Mouse (Mus musculus) lung, adult 2 months (tissue): ENCODE measurements around the gene Cldn19. TPM values are rescaled to one million over a fixed set of nuclear protein-coding genes. Genes with fewer than 3 reads are reported as not detected.

ENCODE experiments used
- DNase-seq: peaks from one replicate; pipeline ENCODE4 v3.0.0; 2022
- H3K4me1 ChIP-seq: fragments of 200-500 bp; 2 replicates; pipeline ENCODE4 v1.6.1; 2011; ENCODE audit warnings: low read length; ENCODE audit not compliant: control insufficient read depth, insufficient read depth
- H3K4me3 ChIP-seq: fragments of 200-500 bp; replicated peaks from 2 replicates; pipeline ENCODE3; 2011; ENCODE audit warnings: low read depth, mild to moderate bottlenecking, control low read depth, low read length; ENCODE audit errors: extremely low read depth
- CTCF ChIP-seq: fragments of 200-500 bp; IDR thresholded peaks from 2 replicates; pipeline ENCODE4 v1.5.1; 2011; ENCODE audit warnings: mild to moderate bottlenecking, low read length, control low read depth; ENCODE audit not compliant: insufficient read depth
- POLR2A ChIP-seq: fragments of 200-500 bp; IDR thresholded peaks from 2 replicates; pipeline ENCODE4 v1.6.1; 2011; ENCODE audit warnings: low read depth, mild to moderate bottlenecking, control low read depth, low read length, borderline replicate concordance; ENCODE audit errors: extremely low read depth
- WGBS: fragments of 180-500 bp; shearing (Covaris S2); methylation state at CpG from one replicate; pipeline ENCODE4 v1.1.7; 2018; 5-methylcytosine and 5-hydroxymethylcytosine counted together
- polyA plus RNA-seq: library from polyadenylated mRNA; depleted of rRNA; stranded (reverse); fragments of >200 nt; gene quantifications from 2 replicates; pipeline ENCODE4 v1.2.3, GENCODE M21; 2012; rRNA removed

Cldn19 gene
- 1.2 TPM in 2 replicates for polyA plus RNA-seq

DNA sequence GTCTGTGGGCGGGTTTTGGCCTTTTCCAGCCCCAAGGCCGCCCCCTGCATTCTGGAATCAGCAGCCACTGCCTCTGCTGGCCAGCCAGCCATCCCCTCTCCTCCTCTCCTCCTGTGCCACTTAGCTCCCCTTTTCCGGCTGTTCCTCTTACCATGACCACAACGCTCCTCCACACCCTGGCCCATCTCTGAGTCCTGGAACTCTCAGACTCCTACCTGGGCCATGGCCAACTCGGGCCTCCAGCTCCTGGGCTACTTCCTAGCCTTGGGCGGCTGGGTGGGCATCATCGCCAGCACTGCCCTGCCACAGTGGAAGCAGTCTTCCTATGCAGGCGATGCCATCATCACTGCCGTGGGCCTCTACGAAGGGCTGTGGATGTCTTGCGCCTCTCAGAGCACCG is at the start of gene Cldn19:
TSS of gene Cldn19 (plus strand) at position 64 of the 400 bp plus-strand sequence.
- TF ChIP-seq POLR2A: no peak
- TF ChIP-seq CTCF: no peak
- no peak for DNase-seq
- H3K4me1 ChIP-seq: 0 out of 2 replicates have a peak, but pooled peaks cover 2% of the 10 kb centered on the region
- WGBS: 89% methylated on average over 12 of the region's 12 CpGs
- no peak within 1 kb of the TSS for H3K4me3 ChIP-seq

DNA sequence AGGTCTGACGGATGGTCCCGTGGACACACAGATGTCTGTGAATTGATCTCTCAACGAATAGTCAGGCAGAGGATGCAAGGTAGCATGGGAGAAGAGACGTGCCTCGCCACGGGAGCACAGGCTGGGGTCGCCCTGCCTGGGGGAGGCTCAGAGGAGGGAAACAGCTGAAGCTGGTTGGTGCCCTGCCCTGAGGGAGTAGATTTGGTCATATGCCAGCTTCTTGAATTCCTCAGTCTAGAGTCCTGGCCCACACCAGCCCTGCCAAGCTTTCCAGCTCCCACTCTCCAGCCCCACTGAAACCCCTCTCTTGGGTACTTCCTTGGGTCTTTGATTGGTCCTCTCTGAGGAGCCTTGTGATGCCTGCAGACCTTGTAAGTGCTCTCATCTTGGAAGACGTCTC is 38.5 kb upstream of the Cldn19 start:
- no peak for DNase-seq
- TF ChIP-seq POLR2A (no peak), CTCF (no peak)
- Histone ChIP-seq H3K4me3 (no peak overlapping the region), H3K4me1 (no peaks in the 10 kb centered on the region)
- 52% methylated on average over 8 of the region's 8 CpGs for WGBS

DNA sequence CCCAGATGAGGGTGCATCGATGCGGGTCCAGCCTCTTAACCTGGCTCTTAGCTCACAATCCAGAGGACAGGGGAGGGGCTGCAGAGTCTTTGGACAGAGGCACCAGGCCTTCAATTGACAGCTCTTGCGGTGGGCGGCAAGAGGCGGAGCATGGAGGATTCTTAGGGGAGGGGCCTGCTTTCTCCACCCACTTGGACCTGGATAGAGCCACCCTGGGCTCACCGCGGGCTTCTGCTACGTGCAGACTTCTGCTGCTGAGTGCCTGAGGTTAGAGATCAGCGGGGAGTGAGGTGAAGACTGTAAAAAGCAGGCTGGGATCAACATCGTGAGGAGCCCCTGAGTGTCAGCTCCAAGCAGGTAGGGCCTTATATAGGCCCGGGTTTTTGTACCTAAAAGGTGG is 37.0 kb upstream of the Cldn19 start, which contains the start of gene Tmem269:
TSS of gene Tmem269 (minus strand) at position 49 of the 400 bp plus-strand sequence.
- TF ChIP-seq POLR2A (no peak), CTCF (no peak)
- DNase-seq: no peak
- Histone ChIP-seq H3K4me3 (no peak within 1 kb of the TSS), H3K4me1 (no peaks in the 10 kb centered on the region)
- 20% methylated on average over 11 of the region's 11 CpGs for WGBS

DNA sequence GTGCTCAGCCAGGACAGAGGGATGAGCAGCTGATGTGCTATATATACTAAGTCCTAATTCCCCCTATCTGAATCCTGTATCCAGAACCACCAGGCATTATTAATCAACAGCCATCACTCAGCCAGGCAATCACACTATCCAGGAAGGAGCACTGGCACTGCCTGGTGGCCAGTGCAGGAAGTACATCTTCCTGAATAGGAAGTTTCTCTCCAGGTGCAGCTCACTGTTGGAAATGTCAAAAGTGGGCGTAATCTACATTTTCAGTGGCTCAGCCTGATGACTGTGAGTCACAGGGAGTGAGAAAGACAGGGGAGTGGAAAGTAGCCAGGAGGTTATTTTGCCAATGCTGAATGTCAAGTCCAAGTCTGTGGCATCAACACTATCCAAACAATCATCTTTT is 31.5 kb upstream of the Cldn19 start:
- WGBS: 80% methylated on average over 1 of the region's 1 CpGs
- TF ChIP-seq CTCF (peak; percentile 83), POLR2A (no peak)
- peak; percentile 36 for DNase-seq
- H3K4me3 ChIP-seq: no peak overlapping the region
- no peaks in the 10 kb centered on the region for H3K4me1 ChIP-seq

DNA sequence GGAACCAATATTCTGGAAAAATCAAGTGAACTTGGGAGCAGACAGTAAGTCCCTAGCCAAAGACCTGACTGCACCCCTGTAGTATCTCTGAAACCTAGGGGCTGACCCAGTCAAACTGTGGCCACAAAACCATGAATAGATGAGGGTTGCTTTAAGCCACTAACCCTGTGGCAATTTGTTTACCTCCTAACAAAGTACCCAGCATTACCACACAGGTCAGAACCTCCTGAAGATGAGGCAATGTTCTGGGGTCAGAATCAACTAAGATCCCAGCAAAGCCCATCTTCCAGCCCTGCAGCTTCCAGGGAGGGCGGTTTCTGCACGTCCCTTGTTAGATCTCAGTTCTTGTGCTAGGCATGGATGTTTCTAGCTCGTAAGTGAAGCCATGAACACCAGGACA is 30.7 kb upstream of the Cldn19 start:
- WGBS: 90% methylated on average over 3 of the region's 3 CpGs
- H3K4me1 ChIP-seq: no peaks in the 10 kb centered on the region
- no peak for DNase-seq

DNA sequence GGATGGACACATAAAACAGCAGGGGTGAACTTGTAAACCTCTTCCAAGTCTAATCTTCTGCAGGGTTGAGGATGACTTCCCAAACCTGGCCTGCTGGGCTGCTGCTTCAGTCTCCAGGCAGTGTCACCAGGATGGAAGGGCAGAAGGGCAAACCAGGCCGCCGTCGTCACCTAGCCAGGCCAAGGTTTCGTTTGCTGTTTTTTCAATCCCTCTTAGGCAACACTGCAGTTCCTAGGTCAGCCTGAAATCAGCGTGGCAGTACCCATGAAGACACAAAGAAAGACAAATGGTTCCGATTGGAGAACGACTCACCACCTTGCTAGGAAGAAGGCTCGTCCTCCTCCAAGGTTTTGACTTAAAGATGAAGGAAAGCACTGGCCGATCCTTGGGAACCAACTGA is 29.5 kb upstream of the Cldn19 start:
- no peak for TF ChIP-seq CTCF
- TF ChIP-seq POLR2A: no peak
- no peak for DNase-seq
- 84% methylated on average over 9 of the region's 9 CpGs for WGBS
- H3K4me1 ChIP-seq: no peaks in the 10 kb centered on the region
- H3K4me3 ChIP-seq: no peak overlapping the region

More for the DNA sequence above, 30.7 kb upstream of the Cldn19 start:
- no peak overlapping the region for H3K4me3 ChIP-seq
- TF ChIP-seq POLR2A (no peak), CTCF (no peak)

DNA sequence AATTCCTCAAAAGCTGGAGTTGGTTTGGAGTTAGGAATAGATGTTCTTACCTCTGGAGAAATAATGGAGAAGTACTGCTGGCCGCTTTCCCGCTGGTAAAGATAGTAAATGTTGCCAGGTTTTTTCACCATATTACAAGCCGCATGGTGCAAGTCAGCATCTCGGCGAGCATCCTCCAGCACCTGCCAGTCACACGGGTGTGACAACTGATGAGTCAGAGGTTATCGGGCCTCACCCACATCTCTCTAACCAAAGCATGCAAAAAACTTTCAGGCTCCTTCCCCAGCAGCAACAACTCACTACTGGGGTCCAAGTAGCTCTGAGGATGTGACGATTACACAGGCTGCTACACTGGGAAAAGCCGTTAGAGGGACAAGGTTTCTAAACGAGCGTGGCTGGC is 28.5 kb upstream of the Cldn19 start:
- WGBS: 90% methylated on average over 11 of the region's 11 CpGs
- H3K4me3 ChIP-seq: no peak overlapping the region
- TF ChIP-seq POLR2A (no peak), CTCF (no peak)
- H3K4me1 ChIP-seq: no peaks in the 10 kb centered on the region
- DNase-seq: no peak

DNA sequence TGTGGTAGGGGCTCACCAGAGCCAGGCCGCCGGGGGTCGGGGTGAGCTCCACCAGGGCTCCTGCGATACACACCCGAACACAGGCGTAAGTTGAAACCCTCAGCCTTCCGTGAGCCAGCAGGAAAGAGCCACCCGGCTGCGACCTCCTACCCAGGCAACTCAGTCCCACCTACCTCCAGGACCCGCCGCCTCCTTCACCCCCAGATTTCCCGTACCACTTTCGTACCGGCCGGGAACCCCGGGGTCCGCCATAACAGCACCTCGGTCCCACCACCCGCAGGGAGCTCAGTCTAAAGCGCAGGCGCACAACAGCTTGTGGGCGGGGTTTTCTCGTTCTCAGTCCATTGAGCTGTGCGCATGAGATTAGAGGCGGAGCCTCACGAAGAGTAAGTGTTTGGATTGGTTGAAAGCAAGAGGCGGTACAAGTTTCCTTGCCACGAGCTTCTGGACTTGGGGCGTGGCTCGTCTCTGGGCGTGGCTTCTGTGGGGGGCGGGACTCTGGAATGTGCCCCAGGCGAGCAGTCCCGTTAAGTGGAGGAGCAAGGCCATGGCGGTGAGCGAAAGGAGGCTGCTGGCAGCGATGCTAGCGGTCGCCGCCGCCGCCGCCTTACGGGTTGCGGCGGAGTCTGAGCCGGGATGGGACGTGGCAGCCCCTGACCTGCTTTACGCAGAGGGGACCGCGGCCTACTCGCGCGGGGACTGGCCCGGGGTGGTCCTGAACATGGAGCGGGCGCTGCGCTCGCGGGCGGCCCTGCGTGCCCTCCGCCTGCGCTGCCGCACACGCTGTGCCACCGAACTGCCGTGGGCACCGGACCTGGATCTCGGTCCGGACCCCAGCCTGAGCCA is 22.6 kb upstream of the Cldn19 start, which contains the start of the genes AU022252 and P3h1:
TSS of gene AU022252 (minus strand) at position 303 of the 846 bp plus-strand sequence.
TSS of gene P3h1 (plus strand) at position 506 of the 846 bp plus-strand sequence.
- Histone ChIP-seq H3K4me1 (no peaks in the 10 kb centered on the region), H3K4me3 (peak within 1 kb of the TSS; percentile 96)
- under 1% methylated on average over 71 of the region's 71 CpGs for WGBS
- peak; percentile 99 for DNase-seq
- peak; percentile 76; the same call in 1 of the 2 replicates for TF ChIP-seq POLR2A
- TF ChIP-seq CTCF: no peak

DNA sequence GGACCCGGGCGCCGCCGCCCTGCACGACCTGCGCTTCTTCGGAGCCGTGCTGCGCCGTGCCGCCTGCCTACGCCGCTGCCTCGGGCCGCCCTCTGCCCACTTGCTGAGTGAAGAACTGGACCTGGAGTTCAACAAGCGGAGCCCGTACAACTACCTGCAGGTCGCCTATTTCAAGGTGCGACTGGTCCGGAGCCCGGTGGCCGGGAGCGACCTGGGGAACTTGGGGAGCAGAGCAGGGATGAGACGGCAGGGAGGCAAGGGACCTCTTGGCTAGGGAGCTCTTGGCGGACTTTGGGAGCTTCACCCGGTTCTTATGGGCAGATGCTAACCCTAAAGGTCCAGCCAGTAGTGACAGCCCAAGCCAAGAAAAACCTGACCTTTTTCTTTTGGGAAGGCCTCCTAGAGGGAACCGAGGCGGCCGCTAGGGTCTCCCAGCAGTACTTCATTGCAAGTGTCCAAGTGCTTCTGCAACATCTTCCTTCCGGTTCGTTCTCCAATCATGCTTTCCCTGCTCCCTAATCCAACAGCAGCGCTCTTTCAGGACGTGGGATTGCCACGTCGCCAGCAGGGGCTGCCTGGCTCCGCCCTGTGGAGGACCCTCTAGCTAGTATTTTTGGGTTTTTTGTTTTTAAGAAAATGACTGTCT is 21.8 kb upstream of the Cldn19 start:
- under 1% methylated on average over 36 of the region's 36 CpGs for WGBS
- TF ChIP-seq CTCF (no peak), POLR2A (no peak)
- no peak for DNase-seq
- Histone ChIP-seq H3K4me1 (no peaks in the 10 kb centered on the region), H3K4me3 (peak overlapping the region; percentile 73)

DNA sequence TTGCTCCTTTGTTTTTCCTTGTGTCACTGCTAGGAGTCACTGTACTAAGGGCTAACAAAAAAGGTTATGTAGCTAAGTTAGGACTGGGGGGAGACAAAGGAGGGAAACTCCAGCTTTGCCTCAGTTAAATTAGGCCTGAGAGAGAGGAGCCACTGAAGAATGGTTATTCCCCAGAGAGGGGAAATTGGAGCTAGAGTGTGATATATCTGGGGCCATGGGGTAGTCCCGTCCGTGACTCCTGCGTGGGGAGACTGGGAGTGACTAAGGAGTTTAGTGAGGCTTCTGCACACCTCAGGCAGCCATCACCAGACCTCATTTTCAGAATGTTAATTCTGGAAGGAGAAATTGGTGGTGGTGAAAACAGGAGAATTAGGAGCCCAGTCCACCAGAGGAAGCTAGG is 20.9 kb upstream of the Cldn19 start:
- no peak for DNase-seq
- no peak overlapping the region for H3K4me3 ChIP-seq
- H3K4me1 ChIP-seq: no peaks in the 10 kb centered on the region; the same call in 1 of the 2 replicates
- TF ChIP-seq POLR2A (no peak), CTCF (no peak)
- 88% methylated on average over 3 of the region's 3 CpGs for WGBS
